ENCODE assay signal across 8 mouse cellular contexts in genomic region chrX:104199611-104200387, GRCm38 (mm10). TPM values are rescaled to one million over a fixed set of nuclear protein-coding genes. Genes with fewer than 3 reads are reported as not detected.
DNase-seq lines count a peak whose midpoint lies in the region; ATAC-seq lines count a peak whose summit lies in the region.

No protein-coding gene starts in this region.

- peak overlapping the region; percentile 70 for H3K4me2 ChIP-seq in embryonic facial prominence, embryonic 13.5 days
- peak overlapping the region; percentile 77 for H3K4me2 ChIP-seq in heart, embryonic 13.5 days
- peak overlapping the region; percentile 69 for H3K4me2 ChIP-seq in kidney, embryonic 16.5 days (replicated peaks; ENCODE audit: low read depth, low read length)
- peak overlapping the region; percentile 71 for H3K4me2 ChIP-seq in liver, embryonic 11.5 days
- peak overlapping the region; percentile 67 for H3K4me2 ChIP-seq in neural tube, embryonic 12.5 days (replicated peaks)

- peak overlapping the region; percentile 68 for H3K9ac ChIP-seq in embryonic facial prominence, embryonic 13.5 days
- H3K9ac ChIP-seq in heart, embryonic 13.5 days = peak overlapping the region; percentile 81
- H3K9ac ChIP-seq in kidney, embryonic 16.5 days (replicated peaks; ENCODE audit: low read length) = peak overlapping the region; percentile 63
- no peak overlapping the region for H3K9ac ChIP-seq in liver, embryonic 11.5 days (ENCODE audit: low read depth, low read length)
- H3K9ac ChIP-seq in neural tube, embryonic 12.5 days = peak overlapping the region; percentile 68

- peak overlapping the region; percentile 53 for H3K4me3 ChIP-seq in embryonic facial prominence, embryonic 13.5 days
- peak overlapping the region; percentile 61 for H3K4me3 ChIP-seq in heart, embryonic 13.5 days
- peak overlapping the region; percentile 54 for H3K4me3 ChIP-seq in kidney, embryonic 16.5 days (ENCODE audit: low read length)
- H3K4me3 ChIP-seq in liver, embryonic 11.5 days (ENCODE audit: low read depth, low read length) = peak overlapping the region; percentile 48
- peak overlapping the region; percentile 56 for H3K4me3 ChIP-seq in neural tube, embryonic 12.5 days

- no peaks in the 10 kb centered on the region for H3K36me3 ChIP-seq in embryonic facial prominence, embryonic 13.5 days
- H3K36me3 ChIP-seq in heart, embryonic 13.5 days = no peaks in the 10 kb centered on the region
- no peaks in the 10 kb centered on the region for H3K36me3 ChIP-seq in kidney, embryonic 16.5 days (ENCODE audit: insufficient read depth, low read length)
- no peaks in the 10 kb centered on the region for H3K36me3 ChIP-seq in liver, embryonic 11.5 days (ENCODE audit: control insufficient read depth, insufficient read depth, low read length)
- H3K36me3 ChIP-seq in neural tube, embryonic 12.5 days = no peaks in the 10 kb centered on the region

- WGBS in embryonic facial prominence, embryonic 13.5 days = 25% methylated on average over 71 of the region's 100 CpGs
- 26% methylated on average over 56 of the region's 100 CpGs for WGBS in heart, embryonic 13.5 days
- 22% methylated on average over 67 of the region's 100 CpGs for WGBS in kidney, embryonic 16.5 days
- 26% methylated on average over 50 of the region's 100 CpGs for WGBS in liver, embryonic 11.5 days
- 23% methylated on average over 55 of the region's 100 CpGs for WGBS in neural tube, embryonic 12.5 days

- no peak overlapping the region; the same call in 1 of the 2 replicates for H3K27ac ChIP-seq in embryonic facial prominence, embryonic 13.5 days
- peak overlapping the region; percentile 56 for H3K27ac ChIP-seq in heart, embryonic 13.5 days (replicated peaks)
- H3K27ac ChIP-seq in kidney, embryonic 16.5 days (ENCODE audit: low read length) = no peak overlapping the region
- H3K27ac ChIP-seq in liver, embryonic 11.5 days (ENCODE audit: low read depth, low read length) = no peak overlapping the region
- H3K27ac ChIP-seq in neural tube, embryonic 12.5 days = peak overlapping the region; percentile 76

- H3K9me3 ChIP-seq in embryonic facial prominence, embryonic 13.5 days = no peaks in the 10 kb centered on the region
- H3K9me3 ChIP-seq in heart, embryonic 13.5 days = no peaks in the 10 kb centered on the region; the same call in 1 of the 2 replicates
- peaks cover 11% of the 10 kb centered on the region; the same call in 1 of the 2 replicates for H3K9me3 ChIP-seq in kidney, embryonic 16.5 days (ENCODE audit: low read length)
- no peaks in the 10 kb centered on the region for H3K9me3 ChIP-seq in liver, embryonic 11.5 days (ENCODE audit: control insufficient read depth, low read length)
- H3K9me3 ChIP-seq in neural tube, embryonic 12.5 days = no peaks in the 10 kb centered on the region

- peak; percentile 36 to 44 for DNase-seq in lung, adult 18-20 months
- DNase-seq in lung, postnatal 25 days (ENCODE audit: low spot score) = no peak
- peak; percentile 42 for DNase-seq in liver, embryonic 11.5 days (ENCODE audit: low spot score)
- peak; percentile 72 for DNase-seq in testis, postnatal 10 days (ENCODE audit: low spot score)

- ATAC-seq in embryonic facial prominence, embryonic 13.5 days (ENCODE audit: insufficient number of reproducible peaks, insufficient read depth, low FRiP score, low TSS enrichment, low read depth) = 0 out of 2 replicates have a peak, but pooled peaks have one; percentile 20
- no peak for ATAC-seq in heart, embryonic 13.5 days (ENCODE audit: extremely low read depth, insufficient number of reproducible peaks, low FRiP score, low TSS enrichment)
- peak; percentile 64 for ATAC-seq in kidney, embryonic 16.5 days (ENCODE audit: low FRiP score, low TSS enrichment)
- ATAC-seq in liver, embryonic 11.5 days (replicated peaks; ENCODE audit: low FRiP score) = peak; percentile 49
- peak; percentile 32 for ATAC-seq in neural tube, embryonic 12.5 days (ENCODE audit: low FRiP score, low read depth)

- no peaks in the 10 kb centered on the region for H3K4me1 ChIP-seq in embryonic facial prominence, embryonic 13.5 days
- no peaks in the 10 kb centered on the region for H3K4me1 ChIP-seq in heart, embryonic 13.5 days
- no peaks in the 10 kb centered on the region for H3K4me1 ChIP-seq in kidney, embryonic 16.5 days (ENCODE audit: insufficient read depth, low read length)
- no peaks in the 10 kb centered on the region for H3K4me1 ChIP-seq in liver, embryonic 11.5 days (replicated peaks; ENCODE audit: control insufficient read depth, insufficient read depth, low read length)
- no peaks in the 10 kb centered on the region for H3K4me1 ChIP-seq in neural tube, embryonic 12.5 days

- peaks cover 65% of the 10 kb centered on the region for H3K27me3 ChIP-seq in embryonic facial prominence, embryonic 13.5 days
- peaks cover 77% of the 10 kb centered on the region for H3K27me3 ChIP-seq in heart, embryonic 13.5 days (replicated peaks)
- H3K27me3 ChIP-seq in kidney, embryonic 16.5 days (ENCODE audit: insufficient read depth, low read length) = peaks cover 48% of the 10 kb centered on the region
- peaks cover 52% of the 10 kb centered on the region for H3K27me3 ChIP-seq in liver, embryonic 11.5 days (replicated peaks; ENCODE audit: control insufficient read depth, insufficient read depth, low read length)
- H3K27me3 ChIP-seq in neural tube, embryonic 12.5 days (replicated peaks) = peaks cover 2% of the 10 kb centered on the region; the same call in 1 of the 2 replicates

RNA-seq across cellular contexts. Expression of gene Nexmif, which starts 1.2 kb away (rescaled TPM):
- polyA plus RNA-seq in embryonic facial prominence, embryonic 13.5 days (2015; fragmentation: Nextera tagmentation; extraction: Ambion mirVana) = 1.7 and 2.6 TPM in 2 replicates
- 1.3 and 1.4 TPM in 2 replicates for polyA plus RNA-seq in heart, embryonic 13.5 days (2015; fragmentation: Nextera tagmentation; extraction: Ambion mirVana)
- 1.4 and 1.5 TPM in 2 replicates for polyA plus RNA-seq in kidney, embryonic 16.5 days (2015; fragmentation: Nextera tagmentation; extraction: Ambion mirVana)
- polyA plus RNA-seq in liver, embryonic 11.5 days (2014; fragmentation: Nextera tagmentation; extraction: Ambion mirVana) = 0.07 TPM in 1 of 2 replicates, not detected in the other
- polyA plus RNA-seq in neural tube, embryonic 12.5 days (2016; fragmentation: Nextera tagmentation; extraction: Ambion mirVana) = 4.9 and 5.2 TPM in 2 replicates

Comparison
In these comparisons a context has a peak if more than half of its experiments do, and no peak if none do; other contexts are left out.
1. H3K27ac ChIP-seq: peak in heart, embryonic 13.5 days (single experiment) and neural tube, embryonic 12.5 days (single experiment); none in embryonic facial prominence, embryonic 13.5 days (single experiment), kidney, embryonic 16.5 days (single experiment) and liver, embryonic 11.5 days (single experiment).
2. Peak in every context shown above with its lines, with median percentiles within 50 percentile points of each other: H3K4me2 ChIP-seq and H3K4me3 ChIP-seq.